Mouse (Mus musculus) embryo, embryonic 9.5 days (tissue): Measurements from ENCODE around the gene Tcf19.
A peak's percentile ranks its signal among the peaks of the same experiment; 100 is the strongest.
"Not testable (repeated sequence)": the region's sequence is repeated elsewhere in the genome, so short reads cannot be mapped to it uniquely, and the experiment has no call there.

Experiments
- DNase-seq: peaks from one replicate; pipeline ENCODE4 v3.0.0-alpha.2; 2017; ENCODE audit errors: extremely low spot score

Tcf19 gene

DNA sequence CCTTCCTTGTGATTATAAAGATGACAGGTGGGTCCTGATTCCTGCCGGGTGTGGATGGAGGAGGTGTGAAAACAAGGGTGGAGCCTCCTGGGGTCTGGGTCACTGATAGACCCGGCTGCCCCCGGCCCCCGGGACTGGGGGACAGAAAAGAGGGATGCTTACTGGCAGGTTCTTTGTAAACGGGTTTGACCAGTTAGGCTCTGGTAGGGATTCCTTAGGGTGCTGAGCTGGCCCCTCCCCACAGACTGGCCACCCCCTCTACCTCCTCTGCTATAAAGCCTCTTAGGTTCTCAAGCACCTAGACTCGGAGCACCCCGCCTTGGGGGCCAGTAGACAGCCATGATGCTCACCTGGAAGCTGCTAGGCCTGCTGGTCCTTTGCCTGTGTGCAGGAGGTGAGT lies 16.3 kb upstream of the Tcf19 start, which contains the start of gene Psors1c2:
Gene Psors1c2, plus strand, starts transcription at position 301 of the 400 bp plus-strand sequence.
- no peak for DNase-seq

GRCm38 (mm10) chr17:35532360-35532759 lies 15.7 kb upstream of the Tcf19 start:
- no peak for DNase-seq

DNA sequence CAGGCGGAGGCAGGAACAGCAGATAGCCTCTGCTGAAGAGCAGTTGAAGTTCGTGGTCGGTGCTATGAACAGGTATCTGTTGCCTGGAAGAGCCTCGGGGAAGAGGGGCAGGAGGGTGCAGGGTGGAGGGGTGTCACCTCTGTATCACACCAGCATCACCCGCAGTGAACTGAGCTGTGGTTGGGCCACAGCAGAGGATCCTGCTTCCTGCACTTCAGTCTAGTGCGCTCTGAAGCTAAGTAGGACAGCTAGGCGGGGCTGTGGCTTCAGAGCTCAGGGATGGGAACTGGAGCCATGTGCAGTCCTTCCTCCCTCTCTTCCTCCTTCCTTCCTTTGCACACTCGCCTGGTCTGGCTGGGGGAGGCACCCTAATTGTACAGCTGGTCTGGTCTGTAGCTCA lies 10.0 kb upstream of the Tcf19 start:
- no peak for DNase-seq

- no peak for DNase-seq
Measured at GRCm38 (mm10) chr17:35524354-35524753, 7.7 kb upstream of the Tcf19 start.

DNA sequence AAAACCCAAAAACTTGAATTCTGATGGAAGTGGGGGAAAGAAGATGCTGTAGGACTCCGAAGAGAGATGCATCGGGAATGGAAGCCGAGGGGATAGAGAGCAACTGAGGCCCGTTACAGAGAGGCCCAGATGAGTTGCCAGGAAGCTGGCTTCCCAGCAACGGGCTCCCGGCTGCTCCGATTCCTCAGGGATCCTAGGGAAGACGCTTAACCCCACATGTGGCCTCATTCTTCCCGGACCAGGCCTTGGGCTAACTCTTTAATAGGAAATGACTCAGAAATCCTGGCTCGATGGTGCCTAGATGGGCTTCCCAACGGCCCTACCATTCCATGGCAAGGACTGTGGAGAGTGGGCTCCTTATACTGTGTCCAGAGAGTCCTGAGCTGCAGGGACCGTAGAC lies 902 bp upstream of the Tcf19 start:
- no peak for DNase-seq

DNA sequence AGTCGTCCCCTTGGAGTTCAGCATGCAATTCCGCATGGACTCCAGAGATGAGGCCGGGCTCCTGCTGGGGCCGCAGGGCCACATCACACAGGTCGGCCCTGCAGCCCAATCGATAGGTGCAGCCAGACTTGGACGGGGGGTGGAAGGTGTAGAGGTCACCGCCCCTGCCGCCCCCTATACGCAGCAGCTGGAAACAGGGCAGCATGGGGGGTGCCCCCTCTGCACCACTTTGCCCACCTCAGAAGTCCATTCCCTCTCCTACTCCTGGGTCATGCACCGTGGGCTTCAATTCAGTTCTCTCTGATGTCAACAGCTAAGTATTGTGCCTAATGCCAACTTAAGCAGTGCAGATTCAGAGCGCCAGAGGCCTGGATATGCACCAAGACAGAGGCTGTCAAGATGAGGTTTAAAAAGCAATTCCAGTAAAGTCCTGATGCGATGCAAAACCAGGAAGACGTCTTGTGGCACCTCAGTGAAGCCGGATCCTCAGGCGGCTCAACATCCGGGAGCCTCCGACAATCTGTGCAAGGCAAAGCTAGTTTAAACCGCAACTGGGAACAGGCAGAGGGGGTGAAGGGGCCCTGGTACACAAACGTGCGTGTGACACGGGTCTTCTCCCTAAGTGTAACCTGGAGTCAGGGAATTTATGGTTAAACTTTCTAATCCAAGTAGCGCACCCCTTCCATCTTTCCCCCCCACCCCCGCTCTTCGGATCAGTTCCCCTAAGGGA lies 548 bp downstream of the Tcf19 start:
- DNase-seq: peak; percentile 46

DNA sequence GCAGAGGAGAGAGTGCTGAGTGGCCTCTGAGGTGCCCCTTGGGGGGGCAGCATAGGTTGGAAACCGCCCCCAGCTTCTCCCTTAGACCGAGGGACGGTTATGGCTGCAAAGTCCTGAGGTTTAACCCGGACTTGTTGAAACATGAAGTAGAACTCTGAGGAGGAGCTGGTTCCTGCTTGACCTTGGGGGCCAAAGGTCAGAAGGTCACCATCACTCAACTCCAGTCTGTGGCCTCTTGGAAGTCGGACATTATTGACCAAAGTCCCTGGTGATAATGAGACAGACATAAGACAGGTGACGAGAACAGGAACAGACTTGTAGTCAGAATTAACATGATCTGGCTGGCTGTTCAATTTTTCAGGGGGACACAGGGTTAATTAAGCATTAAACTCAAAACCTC lies 1.9 kb downstream of the Tcf19 start:
- peak; percentile 59 for DNase-seq

GRCm38 (mm10) chr17:35513886-35514285 lies 2.7 kb downstream of the Tcf19 start:
- DNase-seq: peak; percentile 72

GRCm38 (mm10) chr17:35512916-35513626 lies 3.6 kb downstream of the Tcf19 start:
- no peak for DNase-seq

GRCm38 (mm10) chr17:35509284-35509683 lies 7.3 kb downstream of the Tcf19 start:
- DNase-seq: no peak

GRCm38 (mm10) chr17:35508279-35508678 lies 8.3 kb downstream of the Tcf19 start:
- not testable (repeated sequence) for DNase-seq

DNA sequence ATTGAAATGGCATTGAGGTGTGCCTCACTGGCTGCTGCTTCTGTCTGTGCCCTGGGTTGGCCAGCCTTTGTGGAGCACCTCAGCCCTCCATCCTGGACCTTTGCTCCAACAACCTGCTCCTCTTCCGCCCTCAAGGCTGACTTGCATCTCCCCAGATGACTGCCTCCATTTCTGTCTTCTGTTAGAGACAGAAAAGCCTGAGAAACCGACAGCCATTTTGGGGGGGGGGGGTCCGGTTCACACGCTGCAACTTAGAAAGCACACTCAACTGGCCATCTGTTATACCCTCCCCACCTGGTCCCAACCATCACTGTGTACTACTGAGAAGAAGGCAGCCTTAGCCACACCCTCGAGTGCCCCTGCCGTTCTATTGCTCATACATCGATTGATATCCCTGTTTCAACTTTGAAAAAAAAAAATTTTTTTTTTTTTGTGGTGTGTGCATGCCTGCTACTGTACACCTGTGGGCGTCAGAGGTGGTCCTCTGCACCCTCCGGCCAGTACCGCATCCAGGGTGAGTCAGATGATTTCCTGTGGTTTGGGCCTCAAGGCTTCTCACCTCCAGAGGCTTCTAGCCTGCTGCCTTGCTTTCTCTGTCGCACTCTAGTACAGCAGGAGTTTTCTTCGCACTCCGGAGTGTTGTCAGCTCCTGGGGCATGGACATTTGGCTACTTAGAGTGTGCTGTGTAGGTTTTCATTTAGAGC lies 8.9 kb downstream of the Tcf19 start:
- DNase-seq: no peak

GRCm38 (mm10) chr17:35506881-35507280 lies 9.7 kb downstream of the Tcf19 start:
- no peak for DNase-seq

GRCm38 (mm10) chr17:35505776-35506175 lies 10.8 kb downstream of the Tcf19 start, which contains the start of gene Pou5f1:
Gene Pou5f1, plus strand, starts transcription at chr17:35506018.
- DNase-seq: no peak

GRCm38 (mm10) chr17:35504628-35505481 lies 11.8 kb downstream of the Tcf19 start:
- no peak for DNase-seq

DNA sequence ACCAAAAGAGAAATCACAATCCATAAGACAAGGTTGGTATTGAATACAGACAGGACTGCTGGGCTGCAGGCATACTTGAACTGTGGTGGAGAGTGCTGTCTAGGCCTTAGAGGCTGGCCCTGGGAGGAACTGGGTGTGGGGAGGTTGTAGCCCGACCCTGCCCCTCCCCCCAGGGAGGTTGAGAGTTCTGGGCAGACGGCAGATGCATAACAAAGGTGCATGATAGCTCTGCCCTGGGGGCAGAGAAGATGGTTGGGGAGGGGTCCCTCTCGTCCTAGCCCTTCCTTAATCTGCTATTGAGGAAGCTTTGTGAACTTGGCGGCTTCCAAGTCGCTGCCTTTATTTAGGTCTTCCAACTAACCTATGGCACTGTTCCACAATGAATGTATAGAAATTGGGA lies 12.8 kb downstream of the Tcf19 start:
- DNase-seq: no peak

DNA sequence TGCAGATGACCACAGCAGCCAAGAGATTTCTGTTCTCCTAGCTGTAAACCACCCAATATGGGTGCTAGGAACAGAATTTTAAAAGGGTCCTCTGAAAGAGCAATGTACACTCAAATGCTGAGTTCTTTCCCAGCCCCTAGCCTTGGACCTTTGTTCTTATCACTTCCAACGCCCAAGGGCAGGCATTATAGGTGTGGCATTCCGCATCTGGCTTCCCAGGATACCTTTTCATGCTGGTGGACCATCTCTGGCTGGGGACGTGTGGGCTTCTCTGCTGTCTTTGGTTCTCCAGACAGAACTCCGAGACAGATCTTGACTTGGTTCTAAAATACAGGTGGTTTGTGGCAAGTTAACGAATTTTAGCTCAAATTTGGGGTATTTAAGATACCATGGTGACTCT lies 13.9 kb downstream of the Tcf19 start:
- no peak for DNase-seq

DNA sequence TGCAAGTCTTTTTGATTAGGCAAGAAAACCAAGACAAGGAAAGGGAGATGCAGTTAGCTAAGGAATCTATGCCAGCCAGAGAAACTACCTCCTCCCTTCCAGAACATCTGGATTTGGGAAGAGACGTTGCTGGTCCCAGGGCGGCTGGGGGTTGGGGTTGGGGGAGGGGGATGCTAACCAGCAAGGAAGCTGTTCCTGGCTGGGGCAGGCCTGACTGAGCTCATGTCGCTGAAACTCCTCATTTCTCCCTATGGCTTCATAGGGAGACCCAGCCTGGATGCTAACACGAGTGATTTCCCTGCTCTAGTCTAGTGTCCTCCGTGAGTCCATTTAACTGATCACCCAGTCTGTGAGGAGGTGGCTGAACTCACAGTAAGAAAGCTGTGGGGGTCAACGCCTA lies 14.4 kb downstream of the Tcf19 start:
- no peak for DNase-seq

- no peak for DNase-seq
Measured at GRCm38 (mm10) chr17:35497124-35497523, 19.5 kb downstream of the Tcf19 start.

GRCm38 (mm10) chr17:35490320-35490719 lies 26.3 kb downstream of the Tcf19 start:
- no peak for DNase-seq

GRCm38 (mm10) chr17:35488041-35488440 lies 28.6 kb downstream of the Tcf19 start:
- no peak for DNase-seq

GRCm38 (mm10) chr17:35486726-35487125 lies 29.9 kb downstream of the Tcf19 start:
- DNase-seq: no peak
